Mouse (Mus musculus) liver, embryonic 14.5 days (tissue): ENCODE results near the gene Cdk8.

Experiments used
- CTCF ChIP-seq: IDR thresholded peaks from 2 replicates; pipeline ENCODE4 v1.5.1; 2016; ENCODE audit warnings: antibody characterized with exemption, low read depth, control low read depth
- EP300 ChIP-seq: IDR thresholded peaks from 2 replicates; pipeline ENCODE4 v1.6.1; 2016; ENCODE audit warnings: antibody characterized with exemption, low read depth

- no peak for TF ChIP-seq CTCF
- no peak for TF ChIP-seq EP300
Measured at GRCm38 (mm10) chr5:146350784-146351183, 119.8 kb downstream of the Cdk8 start.
